Mouse (Mus musculus): ENCODE data around the gene Eef1akmt1.

Gene Eef1akmt1

DNA sequence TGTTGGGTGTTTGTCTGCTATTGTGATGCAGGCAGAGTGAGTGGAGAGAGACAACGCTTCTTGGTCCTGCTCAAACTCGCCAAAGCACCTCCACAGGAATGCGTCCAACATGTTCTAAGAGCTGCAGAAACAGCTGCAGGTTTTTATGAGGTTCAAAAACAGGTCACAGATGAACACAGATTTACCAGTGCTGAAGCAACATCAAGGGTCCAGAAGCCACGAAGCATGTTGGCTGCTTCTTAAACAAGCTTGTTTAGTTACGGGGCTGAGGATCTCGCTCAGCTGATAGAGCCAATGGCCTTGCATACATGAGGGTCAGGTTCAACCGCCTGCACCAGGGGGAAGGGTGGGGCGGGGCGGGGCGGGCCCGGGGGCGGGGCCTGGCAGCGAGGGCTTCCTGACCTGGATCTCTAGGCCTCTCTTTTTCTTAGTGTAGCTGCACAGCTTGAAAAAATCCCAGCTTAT is 24.8 kb downstream of the Eef1akmt1 start:
- peak; percentile 24 to 28 for DNase-seq (ENCODE audit: low spot score in 2 of 2)

DNA sequence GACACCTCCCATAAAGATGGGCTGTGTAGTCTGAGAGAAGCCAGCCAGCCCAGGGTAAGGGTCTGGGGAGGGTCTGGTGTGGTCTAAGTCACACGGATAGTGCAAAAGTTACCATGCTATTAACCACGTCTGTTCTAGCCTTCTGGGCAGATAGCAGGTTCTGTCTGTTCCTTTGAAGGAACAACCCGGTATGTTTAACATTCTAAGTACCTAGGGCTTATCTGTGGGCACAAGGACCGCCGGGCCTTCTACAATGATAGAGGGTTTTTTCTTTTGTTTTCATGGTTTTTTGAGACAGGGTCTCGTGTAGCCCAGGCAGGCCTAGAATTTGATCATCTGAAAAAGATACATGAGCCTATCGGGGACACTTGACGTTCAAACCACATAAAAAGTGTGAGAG is 25.3 kb downstream of the Eef1akmt1 start:
- no peak for DNase-seq (ENCODE audit: low spot score in 2 of 2)

DNA sequence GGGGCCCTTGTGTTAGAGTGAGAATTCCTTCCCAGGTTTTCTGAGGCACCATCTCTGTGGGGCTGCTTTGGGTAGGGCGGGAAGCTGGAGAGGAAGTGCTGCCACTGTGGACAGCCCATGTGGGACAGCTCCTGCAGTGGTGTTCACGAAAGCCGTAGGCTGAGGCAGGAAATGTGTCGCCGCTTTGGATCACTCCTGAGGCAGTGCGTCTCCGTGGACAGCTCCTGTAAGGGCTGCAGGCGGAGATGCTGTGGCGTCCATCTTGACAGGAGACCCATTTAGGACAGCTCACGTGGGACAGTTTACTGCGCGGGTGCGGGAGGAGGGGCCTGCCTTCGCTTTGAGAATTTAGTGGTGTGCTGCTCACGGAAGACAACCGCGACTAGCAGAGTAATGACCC is 25.9 kb downstream of the Eef1akmt1 start:
- no peak for DNase-seq (ENCODE audit: low spot score in 2 of 2)

DNA sequence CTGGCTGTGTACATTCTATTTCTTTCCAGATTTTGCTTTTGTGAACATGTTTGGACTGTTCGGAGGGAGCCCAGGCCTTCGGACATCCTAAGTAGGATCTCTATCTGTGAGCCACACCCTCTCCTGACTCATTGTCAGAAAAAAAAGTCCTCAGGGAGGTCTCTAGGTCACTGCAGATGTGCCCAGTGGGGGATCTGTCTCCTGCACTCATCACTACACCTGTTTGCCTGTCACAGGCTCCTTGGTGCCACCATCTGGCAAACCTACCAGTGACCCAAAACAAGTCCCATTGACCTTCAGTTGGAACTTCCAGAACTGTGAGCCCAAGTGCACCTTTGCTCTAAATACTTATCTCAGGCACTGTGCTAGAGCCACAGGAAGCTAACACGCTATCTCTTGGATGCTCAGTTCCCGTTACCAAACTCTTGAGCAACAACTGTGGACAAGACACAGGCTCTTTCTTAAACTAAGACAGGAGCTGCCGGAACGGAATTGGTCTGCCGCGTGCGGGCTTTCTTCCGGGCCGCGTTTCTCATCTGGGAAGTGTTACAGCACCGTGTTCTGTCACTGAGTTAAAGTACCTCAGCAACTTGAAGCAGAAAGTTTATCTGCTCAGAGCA is 27.9 kb downstream of the Eef1akmt1 start:
- DNase-seq (ENCODE audit: low spot score in 2 of 2): no peak

DNA sequence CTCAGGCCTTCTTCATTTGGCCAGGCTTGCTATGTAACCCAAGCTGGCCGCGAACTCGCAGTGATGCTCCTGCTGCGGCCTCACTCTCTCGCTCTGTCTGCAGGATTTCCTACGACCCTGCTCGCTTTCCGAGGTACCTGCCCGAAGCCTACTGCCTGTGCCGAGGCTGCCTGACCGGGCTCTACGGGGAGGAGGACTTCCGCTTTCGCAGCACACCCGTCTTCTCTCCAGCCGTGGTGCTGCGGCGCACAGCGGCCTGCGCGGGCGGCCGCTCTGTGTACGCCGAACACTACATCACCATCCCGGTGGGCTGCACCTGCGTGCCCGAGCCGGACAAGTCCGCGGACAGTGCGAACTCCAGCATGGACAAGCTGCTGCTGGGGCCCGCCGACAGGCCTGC is 29.2 kb downstream of the Eef1akmt1 start:
- no peak for DNase-seq (ENCODE audit: low spot score in 2 of 2)

DNA sequence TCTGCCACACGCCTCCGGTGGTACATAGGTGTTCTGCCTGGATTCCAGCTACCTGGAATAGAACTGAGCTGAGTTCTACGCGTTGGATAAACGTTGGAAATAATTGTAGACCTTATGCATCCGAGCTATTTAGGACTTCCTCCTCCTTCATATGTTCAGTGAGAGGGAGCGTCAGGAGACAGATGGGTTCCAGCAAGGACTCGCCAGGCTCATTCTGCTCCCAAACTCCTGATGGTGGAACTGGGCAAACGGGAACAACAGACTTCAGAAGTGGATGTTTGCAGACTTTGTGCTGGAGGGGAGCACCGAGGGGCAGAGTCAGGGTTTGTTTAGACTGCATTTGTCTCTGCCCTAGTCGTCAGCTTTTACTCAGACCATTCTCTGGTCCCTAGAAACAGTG is 30.7 kb downstream of the Eef1akmt1 start:
- no peak for DNase-seq (ENCODE audit: low spot score in 2 of 2)

DNA sequence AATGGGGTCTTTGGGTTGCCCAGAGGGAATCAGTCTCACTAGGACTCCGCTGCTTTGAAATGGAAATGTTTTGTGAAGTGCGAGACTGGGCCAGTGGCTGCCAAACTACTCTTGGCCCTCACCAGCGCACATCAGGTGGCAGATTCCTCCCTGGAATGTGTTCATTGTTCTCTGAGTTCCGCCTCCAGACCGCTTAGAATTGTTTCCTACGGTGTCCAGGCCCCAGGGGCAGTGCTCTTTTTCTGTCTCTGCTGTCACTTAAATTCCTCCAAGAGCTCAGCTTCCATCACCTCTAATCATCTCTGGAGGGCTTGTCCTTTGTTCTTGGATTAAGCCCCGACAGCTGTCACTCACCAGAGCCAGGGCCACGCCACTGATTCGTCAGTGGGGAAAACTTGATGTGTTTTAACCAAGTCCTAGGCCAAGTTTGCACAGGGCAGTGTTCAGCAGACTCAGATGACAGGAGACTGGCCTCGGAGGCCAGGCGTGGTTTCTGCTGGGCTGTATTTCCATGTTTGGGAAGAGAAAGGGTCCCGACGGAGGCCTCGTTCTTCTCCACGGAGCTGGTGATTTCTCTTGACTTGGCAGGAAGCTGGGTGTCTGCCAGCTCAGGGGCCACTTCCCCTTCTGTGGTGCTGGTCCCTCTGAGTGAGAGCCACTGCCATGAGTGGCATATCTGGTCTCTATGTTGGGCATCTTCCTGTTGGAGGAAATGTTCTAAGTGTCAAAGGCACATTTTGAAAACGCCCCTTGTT is 34.0 kb downstream of the Eef1akmt1 start:
- DNase-seq (ENCODE audit: low spot score in 2 of 2): no peak

DNA sequence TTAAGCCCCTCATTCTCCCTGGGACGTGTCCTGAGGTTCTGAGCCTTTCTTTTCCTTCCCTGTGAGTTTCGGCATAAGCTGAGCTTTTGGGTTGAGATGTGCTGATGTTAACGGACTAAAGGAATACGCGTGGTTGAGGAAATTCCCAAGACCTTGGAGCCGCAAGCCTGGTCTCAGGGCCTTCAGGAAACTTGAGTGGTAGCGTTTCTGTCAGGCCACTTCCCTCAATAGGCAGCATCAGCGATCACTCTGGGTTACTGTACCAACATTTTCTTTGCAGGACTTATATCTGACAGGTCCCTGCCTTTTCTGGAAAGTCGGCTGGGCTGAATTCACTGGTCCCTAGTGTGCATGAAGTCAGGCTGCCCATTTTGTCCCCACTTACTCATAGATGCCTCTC is 34.6 kb downstream of the Eef1akmt1 start:
- DNase-seq (ENCODE audit: low spot score in 2 of 2): no peak

DNA sequence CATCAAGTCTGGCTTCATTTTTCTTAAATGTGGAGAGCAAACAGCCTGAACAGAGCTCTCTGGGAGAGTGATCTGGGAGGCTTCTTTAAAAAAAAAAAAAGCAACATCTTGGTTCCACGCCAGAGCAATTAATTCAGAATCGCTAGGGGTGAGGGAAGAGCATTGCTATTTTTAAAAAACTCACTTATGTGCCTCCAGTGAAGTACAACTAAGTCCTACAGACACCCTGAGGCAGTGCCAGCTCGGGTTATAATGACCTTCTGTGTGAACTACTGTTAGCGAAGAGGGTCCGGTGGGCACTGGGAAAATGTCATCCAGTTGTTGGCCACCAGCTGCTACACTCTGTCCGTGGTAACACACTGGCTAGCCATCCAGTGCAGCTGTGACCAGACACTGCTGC is 35.8 kb downstream of the Eef1akmt1 start:
- no peak for DNase-seq (ENCODE audit: low spot score in 2 of 2)

DNA sequence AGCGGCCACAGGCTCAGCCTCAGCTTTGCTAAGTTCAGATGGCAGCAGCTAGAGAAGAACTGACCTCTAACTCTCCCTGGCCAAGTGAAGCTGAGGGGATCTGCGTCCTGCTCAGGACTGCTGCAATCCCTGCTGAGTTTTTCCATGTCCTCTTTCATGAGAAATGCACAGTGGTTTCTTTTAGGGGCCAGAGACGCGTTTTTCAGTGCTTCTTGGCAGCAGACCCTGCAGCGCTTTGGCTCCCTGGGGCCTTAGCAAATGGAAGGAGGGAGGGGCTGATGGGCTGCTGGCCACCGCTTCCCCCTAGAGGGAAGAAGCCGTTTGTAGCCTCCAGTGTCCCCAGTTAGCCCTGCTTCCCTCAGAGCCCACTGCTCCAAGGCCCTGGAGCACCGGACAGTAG is 36.5 kb downstream of the Eef1akmt1 start:
- DNase-seq (ENCODE audit: low spot score in 2 of 2): no peak

DNA sequence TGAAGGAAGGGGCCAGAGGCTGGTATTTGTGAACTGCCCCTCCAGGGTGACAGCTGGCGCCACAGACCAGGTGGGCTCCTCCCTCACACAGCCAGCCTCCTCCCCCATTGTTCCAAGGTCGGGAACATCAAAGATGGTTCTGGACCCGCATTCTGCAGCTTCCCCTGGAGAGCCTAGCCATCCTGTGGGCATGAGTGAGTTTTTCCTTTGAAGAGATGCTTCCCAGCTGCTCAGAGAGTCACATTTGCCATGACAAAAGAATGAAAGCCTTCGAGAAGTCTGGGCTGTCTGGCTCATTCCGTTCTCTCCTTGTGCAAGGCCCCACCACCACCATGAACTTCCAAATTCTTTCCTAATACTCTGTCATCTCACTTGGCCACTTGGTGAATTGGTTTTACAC is 37.1 kb downstream of the Eef1akmt1 start:
- DNase-seq (ENCODE audit: low spot score in 2 of 2): no peak

DNA sequence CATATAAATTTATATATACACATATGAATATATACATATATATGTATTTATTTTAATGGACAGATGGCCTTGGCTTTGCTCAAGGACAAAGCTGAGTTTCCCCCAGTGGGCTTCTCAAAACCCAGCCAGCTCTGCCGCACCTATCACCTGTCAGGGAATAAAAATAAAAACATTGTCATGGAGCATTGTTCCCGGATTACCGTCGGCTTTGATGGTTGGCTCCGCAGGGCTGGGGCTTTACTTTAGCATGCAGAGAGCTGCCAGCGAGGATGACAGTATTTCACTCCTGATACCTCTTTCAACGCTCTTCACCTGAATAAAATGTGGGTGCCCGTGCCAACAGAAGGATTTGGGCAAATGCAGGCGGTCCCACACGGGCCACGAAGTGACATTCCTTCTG is 37.6 kb downstream of the Eef1akmt1 start:
- DNase-seq (ENCODE audit: low spot score in 2 of 2): no peak

DNA sequence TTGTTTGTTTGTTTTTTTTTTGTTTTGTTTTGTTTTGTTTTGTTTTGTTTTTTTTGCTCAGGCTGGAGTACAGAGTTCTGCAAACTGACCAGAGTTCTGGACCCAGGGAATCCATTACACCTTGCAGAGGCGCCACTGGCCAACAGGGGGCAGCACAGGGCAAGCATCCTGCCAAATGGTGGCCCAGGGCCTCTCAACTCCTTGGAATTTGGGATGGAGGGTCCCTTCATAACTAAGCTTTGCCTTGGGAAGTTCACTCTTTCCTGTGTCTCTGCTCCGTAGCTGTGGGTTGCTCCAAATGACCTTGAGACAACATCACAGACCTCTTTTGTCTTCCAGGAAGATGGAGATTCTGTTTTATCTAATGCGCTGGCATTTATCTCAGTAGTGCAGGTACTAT is 38.2 kb downstream of the Eef1akmt1 start:
- DNase-seq (ENCODE audit: low spot score in 2 of 2): peak in 1 of 2 experiments; percentile 41

DNA sequence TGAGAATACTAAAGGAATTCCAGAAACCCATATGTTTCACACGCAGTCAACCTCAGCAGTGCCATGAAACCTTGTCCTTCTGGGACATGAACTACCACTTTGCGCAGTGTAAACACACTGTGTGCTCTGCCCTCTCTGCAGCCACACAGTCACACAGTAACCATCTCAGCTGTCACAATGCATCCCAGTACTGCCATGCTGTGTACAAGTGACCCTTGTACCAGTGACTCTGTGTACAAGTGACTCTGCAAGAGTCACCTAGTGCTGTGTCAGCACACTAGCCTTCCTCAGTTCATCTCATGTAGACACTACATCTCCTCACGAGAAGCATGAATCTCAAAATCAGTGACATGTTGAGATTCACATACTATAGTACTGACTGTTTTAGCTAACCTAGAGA is 38.8 kb downstream of the Eef1akmt1 start:
- DNase-seq (ENCODE audit: low spot score in 2 of 2): no peak

DNA sequence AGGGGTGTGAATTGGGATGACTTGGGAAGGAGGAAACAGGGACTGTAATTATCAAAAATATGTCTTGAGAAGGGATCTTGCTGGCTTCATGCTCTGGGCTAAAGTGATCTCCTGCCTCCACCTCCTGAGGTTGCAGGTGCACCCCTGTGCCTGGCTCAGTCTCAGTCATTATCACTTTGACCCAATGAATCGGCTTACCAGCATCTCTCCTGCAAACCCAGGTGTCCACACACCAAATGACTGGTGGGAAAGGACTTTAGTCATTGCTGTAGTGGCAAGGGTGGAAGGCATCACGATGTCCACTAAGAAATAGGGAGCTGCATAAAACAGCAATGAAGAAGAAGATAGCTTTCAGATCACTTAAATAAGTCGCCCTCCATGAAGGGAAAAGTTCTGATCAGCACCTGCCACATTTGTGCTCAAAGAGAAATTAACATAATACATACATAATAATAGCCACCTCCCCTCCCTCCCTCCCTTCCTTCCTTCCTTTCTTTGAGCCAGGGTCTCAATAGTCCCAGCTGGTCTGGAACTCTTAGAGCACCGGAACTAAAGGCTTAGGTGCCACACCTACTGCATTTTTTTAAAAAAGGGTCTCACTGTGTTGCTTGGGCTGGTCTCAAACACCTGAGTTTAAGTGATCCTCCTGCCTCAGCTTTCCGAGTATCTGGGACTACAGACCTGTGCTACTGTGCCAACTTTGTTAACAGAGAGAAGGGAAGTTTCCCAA is 41.5 kb downstream of the Eef1akmt1 start:
- DNase-seq (ENCODE audit: low spot score in 2 of 2): no peak

DNA sequence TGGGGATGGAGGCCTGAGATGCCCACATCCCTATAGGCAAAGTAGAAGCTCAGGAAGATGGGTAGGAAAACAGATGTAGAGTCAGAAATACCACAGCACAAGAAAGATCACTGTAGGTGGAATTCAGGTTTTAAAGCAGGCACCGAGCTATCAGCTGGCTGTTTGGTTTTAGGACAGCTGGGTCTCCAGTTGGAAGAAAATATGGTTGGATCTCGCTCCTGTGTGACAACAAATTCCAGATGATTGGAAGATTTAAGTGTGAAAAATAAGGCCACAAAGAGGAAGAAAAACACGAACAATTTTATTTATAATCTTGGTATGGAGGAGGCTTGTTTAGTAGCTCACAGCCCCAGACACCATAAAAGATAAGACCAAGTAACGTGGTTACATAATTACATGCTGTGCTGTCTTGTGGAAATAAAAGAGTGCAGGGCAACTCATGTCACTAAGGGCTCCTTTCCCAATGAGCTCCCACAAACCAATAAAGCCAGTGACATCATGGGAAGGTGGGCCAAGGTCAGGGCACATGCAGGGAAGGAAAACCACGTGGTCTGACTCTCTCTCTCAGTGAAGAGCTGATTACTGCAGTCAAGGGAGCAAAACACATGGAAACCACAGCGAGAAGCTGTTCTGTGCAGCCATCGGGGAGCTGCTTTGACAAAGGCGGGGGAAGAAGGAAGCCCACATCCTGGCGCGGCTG is 42.2 kb downstream of the Eef1akmt1 start:
- DNase-seq (ENCODE audit: low spot score in 2 of 2): no peak

DNA sequence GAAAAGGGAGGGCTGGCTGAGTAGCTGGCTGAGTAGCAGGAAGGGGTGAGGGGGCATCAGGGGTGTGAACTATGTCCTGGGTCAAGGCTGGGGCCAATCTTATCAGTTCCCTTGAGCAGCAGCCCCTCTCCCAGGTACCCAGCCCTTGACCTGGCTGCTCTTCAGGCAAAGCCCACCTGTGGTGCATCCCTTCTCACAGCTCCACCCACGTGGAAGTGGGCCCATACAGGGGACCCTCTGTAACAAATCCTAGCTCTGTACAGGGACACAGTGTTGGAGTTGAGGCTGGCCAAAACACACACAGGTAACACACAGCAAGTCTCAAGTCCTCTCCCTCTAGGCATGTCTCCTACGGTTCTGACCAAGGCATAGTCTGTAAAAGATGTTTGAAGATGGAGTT is 43.8 kb downstream of the Eef1akmt1 start:
- no peak for DNase-seq (ENCODE audit: low spot score in 2 of 2)

DNA sequence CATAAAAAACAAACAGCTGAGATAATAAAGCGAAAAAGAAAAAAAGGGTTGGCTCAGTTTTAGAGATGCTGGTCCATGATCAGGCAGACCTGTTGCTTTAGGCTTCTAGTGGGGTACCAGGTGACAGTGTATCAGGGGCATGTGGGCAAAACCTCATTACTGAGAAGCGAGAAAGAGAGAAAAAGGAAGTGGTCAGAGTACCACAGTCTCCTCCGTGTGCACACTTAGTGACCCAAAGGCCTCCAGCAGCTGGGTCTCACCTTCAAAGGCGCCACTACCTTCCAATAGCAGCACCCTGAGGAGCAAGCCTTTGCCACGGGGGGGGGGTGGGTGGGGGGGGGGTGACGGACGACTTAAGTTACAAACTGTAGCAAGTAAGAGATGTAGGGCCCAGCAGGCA is 44.3 kb downstream of the Eef1akmt1 start:
- DNase-seq (ENCODE audit: low spot score in 2 of 2): no peak

DNA sequence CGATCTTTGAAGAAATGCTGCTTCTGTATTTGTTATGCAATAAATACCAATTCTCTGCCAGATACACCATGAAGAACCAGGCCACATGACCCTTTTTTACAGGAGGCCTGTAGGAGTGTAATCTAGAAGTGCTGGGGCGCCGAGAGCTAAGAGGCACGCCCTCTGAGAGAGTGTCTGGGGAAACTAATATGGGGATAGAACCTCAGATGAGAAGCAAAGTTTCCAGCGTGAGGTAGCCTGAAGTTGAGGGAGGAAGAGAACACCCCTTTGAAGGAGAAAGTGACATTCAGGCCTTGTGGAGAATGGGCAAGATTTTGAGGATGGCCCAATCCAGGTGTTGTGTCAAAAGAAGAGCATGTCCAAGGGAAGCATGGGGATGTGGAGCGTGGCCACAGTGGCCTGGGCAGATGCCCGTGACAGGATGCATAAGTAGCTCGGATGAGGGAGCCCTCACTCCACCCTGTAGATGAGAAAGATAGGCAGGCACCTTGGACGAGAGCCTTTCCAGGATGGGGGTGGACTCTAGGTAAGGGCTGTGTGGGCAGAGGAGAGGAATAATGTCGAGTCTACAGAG is 45.3 kb downstream of the Eef1akmt1 start:
- DNase-seq (ENCODE audit: low spot score in 2 of 2): no peak

DNA sequence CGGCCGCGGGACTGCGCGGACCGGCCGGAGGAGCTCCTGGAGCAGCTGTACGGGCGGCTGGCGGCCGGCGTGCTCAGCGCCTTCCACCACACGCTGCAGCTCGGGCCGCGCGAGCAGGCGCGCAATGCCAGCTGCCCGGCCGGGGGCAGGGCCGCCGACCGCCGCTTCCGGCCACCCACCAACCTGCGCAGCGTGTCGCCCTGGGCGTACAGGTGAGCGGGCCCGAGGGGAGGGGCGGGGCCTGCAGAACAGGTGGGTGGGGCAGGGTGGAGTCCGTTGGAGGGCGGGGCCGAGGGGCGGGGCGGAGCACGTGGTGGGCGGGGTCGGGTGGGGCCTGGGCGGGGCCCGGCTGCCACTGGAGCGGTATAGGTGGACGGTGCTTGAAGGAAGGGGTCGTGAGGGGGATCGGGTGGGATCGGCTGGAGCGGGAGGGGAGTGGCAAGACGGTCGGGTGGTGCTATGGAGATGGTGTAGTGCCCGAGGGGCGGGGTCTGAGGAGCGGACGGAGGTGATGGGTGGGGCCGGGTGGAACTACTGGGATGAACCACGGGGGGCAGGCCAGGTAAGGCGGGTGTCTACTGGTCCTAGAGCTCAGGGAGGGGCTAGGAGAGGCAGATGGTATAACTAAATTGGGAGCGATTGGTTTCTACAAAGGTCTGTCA is 45.9 kb downstream of the Eef1akmt1 start:
- peak; percentile 69 to 73 for DNase-seq (ENCODE audit: low spot score in 2 of 2)

DNA sequence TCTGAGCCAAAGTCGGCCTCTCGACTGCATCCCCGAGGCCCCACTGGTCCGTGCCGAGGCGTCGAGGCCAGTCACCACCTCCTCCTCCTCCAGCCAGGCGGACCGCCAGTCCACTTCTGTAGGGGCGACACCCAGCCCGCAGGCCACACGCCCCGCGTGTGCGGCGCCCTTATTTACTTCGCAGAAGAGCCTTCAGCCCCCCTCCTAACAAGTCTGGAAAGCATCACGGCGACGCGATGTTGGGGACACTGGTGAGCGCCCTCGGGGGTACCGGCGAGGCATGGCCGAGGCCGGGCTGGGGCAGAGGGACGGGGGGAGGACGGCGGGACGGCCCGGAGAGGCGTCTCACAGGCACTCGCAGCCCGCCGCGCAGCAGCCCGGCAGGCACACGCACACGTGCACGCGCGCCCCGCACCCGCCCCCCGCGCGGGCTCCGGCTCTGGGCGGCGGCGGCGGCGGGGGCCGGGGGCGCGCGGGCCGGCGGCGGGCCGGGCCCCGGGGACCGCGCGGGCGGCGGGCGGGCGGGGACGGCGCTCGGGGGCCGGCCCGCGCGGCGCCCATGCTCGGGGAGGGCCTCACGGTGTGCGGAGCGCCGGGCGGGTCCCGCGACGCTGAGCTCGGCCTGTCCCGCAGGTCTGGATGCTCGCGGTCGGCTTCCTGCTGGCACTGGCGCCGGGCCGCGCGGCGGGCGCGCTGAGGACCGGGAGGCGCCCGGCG is 46.6 kb downstream of the Eef1akmt1 start, which contains the start of gene Il17d:
TSS of gene Il17d (plus strand) at position 107 of the 717 bp plus-strand sequence.
- DNase-seq (ENCODE audit: low spot score in 2 of 2): peak in 1 of 2 experiments; percentile 41
